Mouse (Mus musculus) cerebellum, adult 2 months (tissue): ENCODE results near the gene T2. TPM values are rescaled to one million over a fixed set of nuclear protein-coding genes. Genes with fewer than 3 reads are reported as not detected.

ENCODE experiments used
- DNase-seq, 2 experiments: peaks; one replicate each; pipeline ENCODE4 v3.0.0; 2021
- H3K27ac ChIP-seq: fragments of 200-500 bp; 2 replicates; pipeline ENCODE4 v1.5.1; 2012; ENCODE audit warnings: low read length, control low read depth, inconsistent platforms; ENCODE audit not compliant: insufficient read depth
- H3K27me3 ChIP-seq: fragments of 200-500 bp; 2 replicates; pipeline ENCODE4 v1.6.1; 2012; ENCODE audit warnings: inconsistent platforms, mild to moderate bottlenecking, low read length, moderate library complexity; ENCODE audit not compliant: control insufficient read depth, insufficient read depth
- H3K4me1 ChIP-seq: fragments of 200-500 bp; 2 replicates; pipeline ENCODE4 v1.6.1; 2011; ENCODE audit warnings: low read length; ENCODE audit not compliant: control insufficient read depth, insufficient read depth
- H3K4me3 ChIP-seq: fragments of 200-500 bp; replicated peaks from 2 replicates; pipeline ENCODE3; 2011; ENCODE audit warnings: mild to moderate bottlenecking, low read depth, low read length, control low read depth; ENCODE audit not compliant: insufficient read depth
- CTCF ChIP-seq: fragments of 200-500 bp; IDR thresholded peaks from 2 replicates; pipeline ENCODE4 v1.5.1; 2011; ENCODE audit warnings: low read depth, mild to moderate bottlenecking, control low read depth, low read length, moderate library complexity, borderline replicate concordance; ENCODE audit not compliant: insufficient read depth
- POLR2A ChIP-seq: fragments of 200-500 bp; IDR thresholded peaks from 2 replicates; pipeline ENCODE4 v1.6.1; 2011; ENCODE audit warnings: low read length, control low read depth, borderline replicate concordance; ENCODE audit not compliant: insufficient read depth
- WGBS: fragments of 180-500 bp; shearing (Covaris S2); methylation state at CpG from one replicate; pipeline ENCODE4 v1.1.7; 2018; 5-methylcytosine and 5-hydroxymethylcytosine counted together
- polyA plus RNA-seq: library from polyadenylated mRNA; depleted of rRNA; stranded (reverse); fragments of >200 nt; gene quantifications from 2 replicates; pipeline ENCODE4 v1.2.3, GENCODE M21; 2012

T2 gene
- polyA plus RNA-seq, 1 experiment, result 0.80 TPM

GRCm38 (mm10) chr17:8432179-8432800 is 76.5 kb downstream of the T2 start:
- no peaks in the 10 kb centered on the region for H3K4me1 ChIP-seq
- no peak overlapping the region for H3K4me3 ChIP-seq
- no peak for DNase-seq
- TF ChIP-seq POLR2A, result no peak
- no peak for TF ChIP-seq CTCF
- WGBS, result 6% methylated on average over 17 of the region's 17 CpGs
- H3K27ac ChIP-seq, result no peak overlapping the region
- peaks cover 5% of the 10 kb centered on the region; the same call in 1 of the 2 replicates for H3K27me3 ChIP-seq

DNA sequence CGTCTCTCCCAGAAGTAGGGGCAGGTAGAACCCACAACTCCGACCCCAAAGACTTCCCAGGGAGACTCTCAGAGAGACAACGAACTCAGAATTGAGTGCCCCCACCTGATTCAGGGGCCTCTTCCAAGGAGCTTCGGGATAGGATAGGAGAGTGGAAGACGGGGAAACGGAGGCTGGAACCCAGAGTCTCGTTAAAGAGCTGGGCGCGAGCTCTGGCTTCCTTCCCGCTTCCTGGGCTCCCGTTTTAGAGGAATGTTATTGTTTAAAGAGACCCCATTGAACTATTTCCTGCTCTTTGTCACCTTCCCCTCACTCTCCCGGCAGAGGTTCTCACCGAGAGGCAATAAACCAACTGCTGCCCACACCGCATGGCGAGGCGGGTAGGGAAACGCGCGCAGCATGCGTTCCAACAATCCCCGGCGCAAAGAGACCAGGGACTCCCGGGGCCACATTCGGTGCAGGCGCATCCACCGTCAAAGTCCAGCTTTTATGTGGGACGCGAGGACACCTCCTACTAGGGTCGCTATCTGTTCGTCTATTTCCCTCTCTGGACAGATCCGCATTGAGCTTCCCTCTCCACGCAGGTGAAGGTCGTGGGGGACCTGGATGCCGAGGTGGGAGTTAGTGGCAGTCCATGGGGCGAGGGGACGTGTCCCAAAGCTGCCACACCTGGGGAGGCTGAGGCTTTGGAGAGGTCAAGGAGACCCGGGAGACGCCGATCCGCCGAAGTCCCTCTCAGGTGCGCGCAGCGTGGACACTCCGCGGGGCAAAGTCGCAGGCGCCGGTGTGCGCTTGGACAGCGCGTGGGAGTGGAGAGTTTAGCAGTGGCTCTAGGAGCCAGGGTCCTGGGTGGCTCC is 77.6 kb downstream of the T2 start:
- Histone ChIP-seq H3K27ac (no peak overlapping the region), H3K4me1 (no peaks in the 10 kb centered on the region), H3K4me3 (no peak overlapping the region), H3K27me3 (peaks cover 5% of the 10 kb centered on the region; the same call in 1 of the 2 replicates)
- WGBS, result 1% methylated on average over 52 of the region's 52 CpGs
- DNase-seq, result no peak
- TF ChIP-seq CTCF (no peak), POLR2A (no peak)

- TF ChIP-seq POLR2A (no peak), CTCF (no peak)
- Histone ChIP-seq H3K4me3 (no peak within 1 kb of the TSS), H3K4me1 (no peaks in the 10 kb centered on the region), H3K27ac (no peak within 1 kb of the TSS), H3K27me3 (peaks cover 3% of the 10 kb centered on the region; the same call in 1 of the 2 replicates)
- WGBS, result 1% methylated on average over 65 of the region's 65 CpGs
- no peak for DNase-seq
Measured at GRCm38 (mm10) chr17:8433978-8434960, 78.5 kb downstream of the T2 start, which contains the start of gene T. Gene T (plus strand): TSS chr17:8434423.

DNA sequence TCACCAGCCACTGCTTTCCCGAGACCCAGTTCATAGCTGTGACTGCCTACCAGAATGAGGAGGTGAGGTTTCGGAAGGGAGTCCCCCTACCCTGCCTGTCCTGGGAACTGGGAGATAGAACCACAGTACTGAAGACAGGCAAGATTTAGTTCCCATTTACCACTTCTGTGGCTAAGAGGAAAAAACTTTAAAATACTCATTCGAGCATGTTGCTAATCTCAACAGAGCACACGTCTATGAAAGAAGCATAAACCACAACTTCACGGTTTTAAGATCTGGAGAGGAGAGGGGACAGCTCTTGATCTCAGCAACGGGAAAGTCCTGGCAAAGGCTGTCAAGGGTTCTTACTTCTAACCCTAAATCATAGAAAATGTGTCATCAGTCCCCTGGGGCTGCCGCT is 80.4 kb downstream of the T2 start:
- TF ChIP-seq CTCF (no peak), POLR2A (no peak)
- Histone ChIP-seq H3K27ac (no peak overlapping the region), H3K4me3 (no peak overlapping the region), H3K27me3 (peaks cover 2% of the 10 kb centered on the region; the same call in 1 of the 2 replicates), H3K4me1 (no peaks in the 10 kb centered on the region)
- no peak for DNase-seq
- WGBS, result 48% methylated on average over 7 of the region's 7 CpGs

GRCm38 (mm10) chr17:8444062-8444461 is 88.3 kb downstream of the T2 start:
- no peaks in the 10 kb centered on the region for H3K4me1 ChIP-seq
- H3K27me3 ChIP-seq, result no peaks in the 10 kb centered on the region; the same call in 1 of the 2 replicates
- WGBS, result 69% methylated on average over 3 of the region's 3 CpGs
- DNase-seq, result no peak
- H3K27ac ChIP-seq, result no peak overlapping the region
- TF ChIP-seq CTCF (no peak), POLR2A (no peak)
- no peak overlapping the region for H3K4me3 ChIP-seq

GRCm38 (mm10) chr17:8447676-8448192 is 91.9 kb downstream of the T2 start:
- no peak for DNase-seq
- Histone ChIP-seq H3K27ac (no peak overlapping the region), H3K4me1 (no peaks in the 10 kb centered on the region), H3K27me3 (no peaks in the 10 kb centered on the region), H3K4me3 (no peak overlapping the region)
- WGBS, result 23% methylated on average over 9 of the region's 9 CpGs
- TF ChIP-seq CTCF (no peak), POLR2A (no peak)

- TF ChIP-seq POLR2A (no peak), CTCF (no peak)
- Histone ChIP-seq H3K4me3 (no peak overlapping the region), H3K4me1 (no peaks in the 10 kb centered on the region), H3K27me3 (no peaks in the 10 kb centered on the region), H3K27ac (no peak overlapping the region)
- no peak for DNase-seq
- 88% methylated on average over 3 of the region's 3 CpGs for WGBS
Measured at GRCm38 (mm10) chr17:8448324-8448723, 92.5 kb downstream of the T2 start.
